Mouse (Mus musculus) adrenal gland, adult 2 months (tissue): ENCODE results near the gene Pithd1. TPM values are rescaled to one million over a fixed set of nuclear protein-coding genes. Genes with fewer than 3 reads are reported as not detected.
"Not testable (repeated sequence)": the region's sequence is repeated elsewhere in the genome, so short reads cannot be mapped to it uniquely, and the experiment has no call there.

Experiments
- DNase-seq: peaks from one replicate; pipeline ENCODE4 v3.0.0; 2021
- polyA plus RNA-seq: library from polyadenylated mRNA; depleted of rRNA; stranded (reverse); fragments of >200 nt; gene quantifications from 2 replicates; pipeline ENCODE4 v1.2.3, GENCODE M21; 2012
- total RNA-seq, 2 experiments: library from RNA; stranded (reverse); gene quantifications; 2 replicates each; pipeline ENCODE4 v1.2.3; 2021

The Pithd1 gene
- total and polyA plus RNA-seq, 3 experiments = 23.1 to 59.2 (median 35.5) TPM

DNA sequence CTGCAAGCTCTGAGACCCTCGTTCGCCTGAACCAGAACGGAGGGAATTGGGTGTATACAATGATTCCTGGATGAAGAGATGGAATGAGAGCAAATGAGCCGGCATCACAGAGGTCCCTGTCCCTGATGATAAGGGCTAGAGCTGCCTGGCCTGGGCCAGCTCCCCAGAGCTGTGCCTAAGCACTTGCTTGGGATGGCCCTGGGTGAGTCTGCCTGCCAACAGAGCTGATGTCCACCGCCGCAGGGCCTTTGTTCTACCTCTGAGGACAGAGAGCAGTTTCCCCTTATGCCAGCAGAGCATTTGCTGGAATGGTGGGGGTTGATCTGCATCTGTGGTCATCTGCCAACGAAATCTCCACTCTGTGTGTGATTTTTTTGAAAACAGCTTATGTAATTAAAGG lies 24.9 kb downstream of the Pithd1 start:
- no peak for DNase-seq

DNA sequence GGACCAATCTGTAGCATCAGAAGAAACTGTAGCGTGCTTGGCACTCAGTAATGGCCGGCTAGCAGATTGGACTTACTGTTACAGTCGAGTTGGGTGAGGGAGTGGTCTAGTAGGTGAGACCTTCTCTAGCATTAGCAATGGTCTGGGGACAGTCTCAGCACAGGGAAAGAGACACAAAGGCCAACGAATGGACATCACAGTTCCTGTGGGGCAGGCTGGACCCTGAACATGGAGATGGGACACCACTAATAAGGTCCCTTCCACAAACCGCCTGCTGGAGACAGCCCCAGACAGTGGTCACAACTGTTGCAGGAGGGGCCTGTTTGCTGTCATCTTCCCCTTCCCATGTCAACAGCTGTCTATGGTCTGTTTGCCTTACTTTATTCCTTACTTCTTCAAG lies 25.4 kb downstream of the Pithd1 start:
- DNase-seq = no peak

DNA sequence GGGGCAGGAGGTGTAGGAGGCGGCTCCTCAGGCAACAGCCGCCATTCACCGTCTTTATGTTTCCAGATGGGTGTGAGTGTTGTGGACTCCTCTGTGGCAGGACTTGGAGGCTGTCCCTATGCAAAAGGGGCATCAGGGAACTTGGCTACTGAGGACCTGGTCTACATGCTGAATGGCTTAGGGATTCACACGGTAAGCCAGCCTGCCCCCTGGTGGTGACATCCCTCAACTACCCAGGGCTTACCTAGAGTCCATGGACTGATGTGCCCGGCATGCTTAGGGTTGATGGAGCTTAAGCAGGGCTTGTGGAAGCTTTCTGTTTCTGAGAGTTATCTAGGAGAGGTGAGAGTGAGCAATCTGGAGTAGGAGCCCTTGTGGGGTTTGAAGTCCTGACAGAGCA lies 26.3 kb downstream of the Pithd1 start:
- peak; percentile 81 for DNase-seq

DNA sequence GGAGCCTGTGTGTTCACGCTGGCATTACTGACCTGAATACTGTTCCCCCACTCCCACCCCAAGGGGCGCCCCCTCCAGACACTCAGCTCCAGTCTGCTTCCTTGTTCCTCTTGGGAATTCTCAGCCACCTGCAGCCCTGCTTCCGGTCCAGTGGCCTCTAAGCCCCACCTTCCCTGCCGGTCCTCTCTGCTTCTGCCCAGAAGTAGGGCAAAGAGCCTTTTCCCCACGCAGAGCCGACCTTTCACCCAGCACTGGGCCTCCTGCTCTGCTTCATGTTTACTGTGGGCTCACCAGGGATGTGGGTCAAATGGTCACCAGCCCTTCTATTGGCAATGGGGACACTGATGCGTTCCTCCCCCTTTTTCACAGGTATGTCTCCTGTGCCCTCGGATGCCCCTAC lies 28.7 kb downstream of the Pithd1 start:
- DNase-seq = peak; percentile 52

DNA sequence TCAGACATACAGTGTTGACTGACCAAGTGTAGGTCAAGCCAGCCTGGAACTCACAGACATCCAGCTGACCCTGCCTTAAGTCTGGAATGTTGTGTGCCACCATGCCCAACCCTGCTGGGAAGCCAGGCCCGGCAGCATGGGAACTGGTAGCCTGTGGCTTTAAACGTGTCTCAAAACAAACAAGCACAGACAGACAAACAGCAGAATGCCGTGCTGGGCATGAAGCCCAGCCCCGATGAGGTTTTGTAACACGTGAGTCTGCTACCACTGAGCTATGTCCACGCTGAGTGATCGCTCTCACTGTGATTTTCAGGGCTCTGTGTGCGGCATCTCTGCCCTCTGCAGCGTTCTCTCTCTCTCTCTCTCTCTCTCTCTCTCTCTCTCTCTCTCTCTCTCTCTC lies 31.2 kb downstream of the Pithd1 start:
- no peak for DNase-seq

DNA sequence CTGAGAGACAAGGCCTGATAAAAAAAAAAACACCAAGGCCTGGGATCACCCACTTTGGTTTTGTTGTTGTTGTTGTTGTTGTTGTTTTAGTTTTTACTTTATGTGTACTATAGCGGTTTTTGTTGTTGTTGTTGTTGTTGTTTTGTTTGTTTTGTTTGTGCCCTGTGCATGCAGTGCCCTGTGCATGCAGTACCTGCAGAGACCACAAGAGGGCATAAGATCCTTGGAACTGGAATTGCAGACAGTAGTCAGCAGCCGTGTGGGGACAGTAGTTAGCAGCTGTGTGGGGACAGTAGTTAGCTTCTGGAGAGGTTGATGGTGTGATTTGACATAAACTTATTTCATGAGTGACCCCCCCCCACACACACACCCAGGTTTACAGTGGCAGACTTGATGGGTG lies 32.8 kb downstream of the Pithd1 start:
- DNase-seq = peak; percentile 62

DNA sequence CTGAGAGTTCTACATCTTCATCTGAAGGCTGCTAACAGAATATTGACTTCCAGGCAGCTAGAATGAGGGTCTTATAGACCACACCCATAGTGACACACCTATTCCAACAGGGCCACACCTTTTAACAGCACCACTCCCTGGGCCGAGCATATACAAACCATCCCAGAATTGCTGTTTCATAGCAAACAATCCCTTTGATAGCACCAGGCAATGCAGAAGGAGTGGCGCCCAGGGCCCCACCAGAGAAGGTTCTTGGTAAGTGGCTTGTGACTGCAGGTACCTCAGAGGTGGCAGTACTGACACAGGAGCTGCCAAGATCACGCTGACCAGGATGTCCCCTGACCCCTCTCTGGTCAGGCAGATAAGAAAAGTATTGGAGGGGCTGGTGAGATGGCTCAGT lies 33.9 kb downstream of the Pithd1 start:
- DNase-seq = no peak

DNA sequence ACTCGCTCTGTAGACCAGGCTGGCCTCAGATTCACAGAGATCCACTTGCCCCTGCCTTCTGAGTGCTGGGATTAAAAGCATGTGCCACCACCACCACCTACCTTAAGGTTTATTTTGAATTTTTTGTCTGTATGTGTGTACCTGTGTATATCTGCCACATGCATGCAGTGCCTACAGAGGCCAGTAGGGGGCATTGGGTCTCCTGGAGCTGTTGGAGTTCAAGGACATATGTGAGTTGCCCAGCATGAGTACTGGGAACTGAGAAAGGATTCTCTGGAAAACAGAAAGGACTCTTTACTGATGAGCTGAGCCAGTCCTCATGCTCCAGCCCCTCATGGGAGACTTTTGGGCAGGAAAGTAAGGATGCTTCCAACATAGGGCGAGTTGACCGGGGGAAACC lies 35.6 kb downstream of the Pithd1 start:
- DNase-seq = no peak

DNA sequence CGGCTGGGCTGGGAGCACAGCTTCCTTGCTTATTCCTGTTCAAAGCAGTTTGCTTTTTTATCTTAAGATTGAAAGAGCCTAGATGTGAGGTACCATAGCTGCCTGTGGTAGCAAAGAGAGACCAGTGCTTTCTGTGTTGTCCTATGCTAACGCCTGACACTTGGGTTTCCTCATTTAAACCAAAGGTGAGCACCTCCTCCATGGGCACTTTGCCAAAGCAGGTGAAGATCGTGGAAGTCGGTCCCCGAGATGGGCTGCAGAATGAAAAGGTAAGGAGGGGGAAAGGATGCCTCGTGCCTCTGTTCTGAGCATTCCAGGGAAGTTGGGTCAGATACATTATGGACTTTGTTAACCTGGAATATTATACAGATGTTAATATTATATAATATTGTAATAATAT lies 36.7 kb downstream of the Pithd1 start:
- DNase-seq = no peak

DNA sequence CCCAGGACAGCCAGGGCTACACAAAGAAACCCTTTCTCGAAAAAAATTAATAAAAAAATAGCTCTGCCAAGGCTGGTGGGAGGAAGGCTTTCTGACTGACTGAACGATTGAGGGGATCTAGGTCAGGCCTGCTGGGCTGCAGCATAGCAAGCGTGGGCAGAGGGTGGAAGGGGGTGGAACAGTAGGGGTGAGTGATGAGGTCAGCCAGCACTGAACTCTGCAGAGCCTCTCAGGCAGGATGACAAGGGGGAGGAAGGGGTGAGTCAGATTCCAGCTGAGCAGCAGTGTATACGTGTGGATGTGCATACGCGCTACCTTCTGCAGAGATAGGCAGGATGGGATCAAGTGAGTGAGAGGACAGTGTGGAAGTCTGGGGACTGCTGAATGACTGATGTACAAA lies 37.2 kb downstream of the Pithd1 start:
- no peak for DNase-seq

DNA sequence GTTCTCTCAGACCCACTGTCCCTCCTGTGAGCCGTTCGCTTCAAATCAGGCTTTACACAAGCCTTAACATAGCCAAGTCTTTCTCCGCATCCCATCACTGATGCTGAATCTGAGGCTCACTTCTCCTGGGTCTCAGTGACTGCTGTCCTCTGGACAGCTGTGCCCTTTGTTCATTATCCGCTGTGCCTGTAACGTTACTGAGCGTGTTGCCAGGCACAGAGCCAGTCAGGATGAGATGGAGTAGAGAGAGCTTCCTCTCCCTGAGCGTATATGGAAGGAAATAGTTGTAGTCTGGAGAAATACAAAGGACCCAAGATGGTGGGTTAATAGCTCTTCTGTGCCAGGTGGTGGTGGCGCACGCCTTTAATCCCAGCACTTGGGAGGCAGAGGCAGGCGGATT lies 37.6 kb downstream of the Pithd1 start:
- DNase-seq = no peak

DNA sequence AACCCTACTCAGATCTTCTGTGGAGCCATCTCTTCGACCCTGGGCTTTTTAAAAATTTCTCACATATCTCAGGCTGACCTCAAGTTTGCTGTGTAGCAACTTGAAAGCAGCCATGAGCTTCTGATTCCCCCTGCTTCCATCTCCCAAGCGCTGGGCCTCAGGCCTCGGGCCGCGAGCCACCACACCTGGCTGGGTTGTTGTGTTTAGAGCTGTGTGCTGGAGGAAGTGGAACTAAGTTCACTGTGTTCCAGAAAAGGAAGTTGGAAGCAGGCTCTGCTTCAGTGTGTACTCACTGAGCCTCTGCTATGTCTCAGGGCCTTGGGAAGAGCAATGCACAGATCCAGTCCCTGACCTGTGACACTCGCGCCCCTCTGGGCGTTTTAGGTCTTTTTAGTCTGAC lies 38.9 kb downstream of the Pithd1 start:
- DNase-seq = no peak

DNA sequence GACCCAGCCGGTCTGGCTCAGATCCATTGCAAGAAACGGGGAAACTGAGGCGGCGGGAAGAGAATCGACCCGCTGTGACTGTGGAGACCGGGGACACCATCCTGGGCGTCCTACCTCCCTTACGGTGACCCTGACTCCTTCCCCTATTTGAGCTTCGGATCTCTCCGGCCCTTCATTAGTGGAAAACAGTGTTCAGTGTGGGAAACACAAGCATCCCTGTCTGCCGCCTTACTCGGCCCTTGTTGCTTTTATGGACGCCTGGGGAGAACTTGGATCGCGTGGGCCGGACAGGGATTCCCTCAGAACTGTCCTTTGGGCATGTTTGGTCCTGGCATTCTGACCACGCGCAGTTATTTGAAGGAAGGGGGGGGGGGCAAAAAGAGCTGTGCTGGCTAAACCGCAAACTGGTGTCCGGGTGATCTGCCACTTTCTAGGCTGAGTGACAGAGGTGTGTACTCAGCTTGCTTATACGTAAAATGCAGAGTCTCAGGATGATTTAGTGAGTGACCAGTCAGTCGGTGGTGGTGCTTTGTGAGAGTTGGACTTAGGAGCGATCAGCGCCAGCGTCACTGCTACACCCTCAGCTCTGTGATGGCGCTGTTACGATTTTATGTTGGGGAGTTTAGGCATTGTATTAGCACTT lies 40.3 kb downstream of the Pithd1 start:
- no peak for DNase-seq

DNA sequence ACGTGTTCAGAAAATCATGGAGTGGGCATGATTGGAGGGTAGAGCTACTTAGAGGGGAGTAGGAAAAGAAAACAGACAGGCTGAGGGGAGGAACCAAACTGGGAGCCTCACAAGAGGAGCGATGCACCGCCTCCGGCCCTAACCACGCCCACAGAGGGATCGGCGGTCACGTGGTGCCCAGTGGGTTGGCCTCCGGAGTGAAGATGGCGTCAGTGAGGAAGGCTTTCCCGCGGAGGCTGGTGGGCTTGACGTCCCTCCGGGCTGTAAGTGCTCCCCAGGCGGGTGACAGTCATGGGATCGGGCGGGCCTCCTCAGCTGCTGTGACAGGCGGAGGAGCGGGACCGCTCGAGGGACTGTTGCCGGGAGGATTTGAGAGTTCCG lies 40.8 kb downstream of the Pithd1 start, which contains the start of gene Hmgcl:
TSS of gene Hmgcl (plus strand) at position 171 of the 381 bp plus-strand sequence.
- peak; percentile 96 for DNase-seq

DNA sequence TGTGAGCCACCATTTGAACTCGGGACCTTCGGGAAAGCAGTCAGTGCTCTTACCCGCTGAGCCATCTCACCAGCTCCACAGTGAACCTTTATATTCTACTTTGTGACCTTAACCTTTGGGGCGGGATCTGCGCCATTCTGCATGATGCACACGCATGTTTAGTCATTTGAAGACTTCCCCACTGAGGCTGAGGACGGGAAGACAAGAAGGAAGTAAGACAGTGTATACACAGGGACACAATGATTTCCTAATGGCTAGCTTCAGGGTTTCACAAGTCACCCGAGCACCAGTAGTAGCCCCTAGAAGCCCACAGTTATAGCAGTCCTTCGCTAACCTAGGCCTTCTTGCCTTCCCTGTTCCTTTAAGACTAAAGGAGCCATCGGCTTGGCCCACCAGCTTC lies 41.4 kb downstream of the Pithd1 start:
- DNase-seq = no peak

DNA sequence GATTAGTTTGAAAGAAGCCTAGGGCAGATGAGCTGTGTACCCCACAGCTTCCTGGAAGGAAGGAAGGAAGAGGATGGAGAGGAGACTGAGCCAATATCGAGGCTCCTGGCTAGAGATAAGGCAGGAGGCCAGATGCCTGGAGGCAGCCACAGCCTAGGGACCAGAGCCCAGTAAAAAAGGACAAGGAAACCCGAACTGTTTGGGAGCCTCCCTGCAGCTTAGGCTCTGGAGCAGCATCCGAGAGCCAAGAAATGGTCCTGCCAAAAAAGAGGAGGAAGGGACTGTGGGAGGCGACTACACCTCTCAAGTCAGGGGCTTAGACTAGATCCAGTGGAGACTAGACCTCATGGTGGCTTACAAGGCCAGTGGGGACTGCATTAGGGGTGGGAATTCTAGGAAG lies 43.7 kb downstream of the Pithd1 start:
- DNase-seq = no peak

DNA sequence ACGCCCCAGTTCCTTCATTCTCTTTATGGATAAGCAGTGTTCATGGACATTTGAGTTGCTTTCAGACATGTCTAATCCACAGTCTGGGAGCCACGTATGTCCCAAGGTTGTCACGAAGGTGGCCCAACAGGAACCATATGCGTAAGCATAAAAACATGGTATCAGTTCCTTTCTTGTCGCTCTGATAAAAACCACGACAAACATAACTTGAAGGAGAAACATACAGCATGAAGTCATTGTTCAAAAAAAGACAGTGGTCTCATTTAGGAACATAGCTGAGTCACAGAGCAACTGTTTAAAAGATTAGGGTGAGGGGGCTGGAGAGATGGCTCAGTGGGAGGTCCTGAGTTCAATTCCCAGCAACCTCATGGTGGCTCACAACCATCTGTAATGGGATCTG lies 44.9 kb downstream of the Pithd1 start:
- no peak for DNase-seq

DNA sequence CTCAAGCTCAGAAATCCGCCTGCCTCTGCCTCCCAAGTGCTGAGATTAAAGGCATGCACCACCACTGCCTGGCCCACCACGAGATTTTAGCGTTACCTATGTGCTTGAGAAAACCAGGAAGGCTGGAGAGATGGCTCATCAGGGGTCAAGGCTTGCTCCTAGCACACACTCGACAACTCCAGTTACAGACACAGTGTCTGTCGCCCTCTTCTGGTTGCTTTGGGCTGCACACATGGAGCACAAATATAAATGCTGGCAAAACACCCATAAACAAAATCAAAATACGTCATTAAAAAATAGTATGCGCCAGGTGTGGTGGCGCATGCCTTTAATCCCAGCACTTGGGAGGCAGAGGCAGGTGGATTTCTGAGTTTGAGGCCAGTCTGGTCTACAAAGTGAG lies 46.0 kb downstream of the Pithd1 start:
- DNase-seq = not testable (repeated sequence)

DNA sequence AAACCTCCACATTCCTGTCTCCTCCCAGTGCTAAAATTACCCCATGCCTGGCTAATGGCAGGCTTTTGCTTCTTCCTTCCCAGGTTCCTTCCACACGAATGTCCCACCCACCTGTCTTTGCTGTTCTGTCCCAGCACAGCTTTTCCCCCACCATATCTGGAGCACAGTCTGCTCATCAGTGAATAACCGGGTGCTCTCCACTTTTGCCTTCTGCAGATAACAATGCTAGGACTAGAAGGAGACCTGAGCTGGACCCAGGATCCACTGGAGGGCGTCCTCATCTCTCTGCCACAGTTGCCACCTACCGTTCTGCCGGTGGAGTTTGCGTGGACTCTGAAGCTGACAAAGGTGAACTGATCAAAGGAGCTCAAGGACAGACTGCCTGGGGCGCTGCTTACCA lies 48.2 kb downstream of the Pithd1 start:
- no peak for DNase-seq

DNA sequence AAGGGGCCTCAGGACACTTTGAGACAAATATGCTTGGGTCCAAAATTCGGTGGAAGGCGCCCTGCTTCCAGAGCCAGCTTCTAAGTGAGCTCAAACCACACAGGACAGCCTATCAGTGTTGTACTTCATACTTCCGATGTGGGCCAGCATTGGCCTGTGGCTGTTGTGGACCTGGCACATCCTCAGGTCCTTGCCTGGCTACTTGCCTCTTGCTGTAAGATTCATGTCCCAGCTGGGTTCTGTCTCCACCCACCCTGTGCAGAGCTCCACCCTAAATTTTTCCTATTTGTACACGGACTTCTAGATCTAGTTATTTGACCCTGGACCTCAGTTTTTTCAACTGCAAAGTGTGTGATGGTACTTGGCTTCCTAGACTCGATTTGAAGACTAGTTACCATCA lies 51.6 kb downstream of the Pithd1 start:
- DNase-seq = no peak

DNA sequence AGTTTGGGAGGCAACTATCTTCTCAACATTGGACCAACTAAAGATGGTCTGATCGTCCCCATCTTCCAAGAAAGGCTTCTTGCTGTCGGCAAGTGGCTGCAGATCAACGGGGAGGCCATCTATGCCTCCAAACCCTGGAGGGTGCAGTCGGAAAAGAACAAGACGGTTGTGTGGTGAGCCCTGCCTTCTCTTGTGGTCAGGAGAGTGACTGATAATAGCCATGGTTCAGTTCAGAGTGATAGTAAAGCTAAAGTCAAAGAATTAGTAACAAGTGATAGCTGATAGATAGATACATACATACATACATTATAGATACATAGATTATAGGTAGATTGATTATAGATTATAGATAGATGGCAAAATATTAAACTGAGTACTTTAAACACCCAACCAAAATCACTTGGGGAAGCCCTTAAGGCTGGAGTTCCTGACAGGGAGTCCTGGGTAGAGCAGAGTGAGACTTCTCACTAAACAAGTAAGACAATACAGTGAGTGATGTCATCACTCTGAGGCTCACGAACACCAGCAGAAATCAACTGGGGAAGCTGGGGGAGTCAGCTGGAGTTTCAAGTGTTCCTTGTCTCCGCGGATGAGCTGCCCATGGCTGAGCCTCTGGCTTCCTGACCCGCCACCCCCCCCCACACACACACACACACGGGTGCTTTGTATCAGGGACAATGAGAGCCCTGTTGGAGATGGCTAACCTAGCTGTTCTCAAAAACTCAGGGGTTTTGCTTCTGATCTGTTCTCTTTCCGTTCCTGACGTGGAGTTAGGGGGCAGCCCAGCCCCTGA lies 52.2 kb downstream of the Pithd1 start:
- no peak for DNase-seq

DNA sequence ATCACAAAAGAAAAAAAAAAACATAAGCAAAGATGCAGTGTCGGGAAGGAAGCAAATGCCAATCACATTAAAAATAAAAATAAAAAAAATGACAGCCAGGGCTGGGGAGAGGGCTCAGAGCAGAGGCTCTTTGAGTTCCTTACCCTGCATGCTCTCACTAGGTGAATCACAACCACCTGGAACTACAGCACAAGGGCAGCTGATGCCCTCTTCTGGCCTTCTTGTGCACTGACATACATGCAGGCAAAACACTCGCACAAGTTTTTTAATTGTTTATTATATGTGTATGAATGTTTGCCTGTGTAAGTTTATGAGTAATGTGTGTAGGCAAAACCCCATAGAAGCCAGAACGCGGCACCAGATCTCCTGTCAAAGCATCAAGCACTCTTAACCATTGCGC lies 55.2 kb downstream of the Pithd1 start:
- no peak for DNase-seq

DNA sequence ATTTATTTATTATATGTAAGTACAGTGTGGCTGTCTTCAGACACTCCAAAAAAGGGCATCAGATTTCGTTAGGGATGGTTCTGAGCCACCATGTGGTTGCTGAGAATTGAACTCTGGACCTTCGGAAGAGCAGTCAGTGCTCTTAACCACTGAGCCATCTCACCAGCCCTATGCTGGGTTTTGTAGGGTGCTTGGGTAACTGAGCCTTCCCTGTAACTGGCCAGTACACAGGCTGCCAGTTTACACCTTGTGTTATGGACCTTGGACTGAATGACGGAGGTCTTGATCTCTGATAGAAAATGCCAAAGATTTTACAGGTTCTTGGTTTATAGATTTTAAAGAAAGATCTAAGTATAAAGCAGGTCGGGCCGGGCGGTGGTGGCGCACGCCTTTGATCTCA lies 56.8 kb downstream of the Pithd1 start:
- DNase-seq = no peak

DNA sequence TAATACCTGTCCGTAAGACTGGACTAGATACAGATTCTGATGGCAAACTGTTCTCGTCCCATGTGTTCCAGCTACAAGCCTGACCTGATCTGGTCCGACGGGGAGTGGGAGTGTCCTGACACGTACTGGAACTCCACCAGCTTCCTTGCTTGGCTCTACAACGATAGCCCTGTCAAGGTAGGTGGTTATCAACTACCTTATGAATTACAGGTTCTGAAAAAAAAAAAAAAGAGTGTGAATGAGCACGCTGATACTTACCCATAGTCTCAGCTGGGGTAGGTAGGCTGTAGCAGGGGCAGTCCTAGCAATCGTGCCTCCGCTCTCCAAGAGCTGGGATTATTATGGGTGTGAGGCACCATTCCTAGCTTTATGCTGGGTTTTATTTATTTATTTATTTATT lies 57.2 kb downstream of the Pithd1 start:
- no peak for DNase-seq
